Mouse (Mus musculus): ENCODE measurements at regions not wholly inside any gene's neighbourhood (a gene's known extent, or its start where the extent isn't known, plus 50 kb on each side); places are given as distances from the start of the nearest gene placed in this dataset.
A peak's percentile ranks its signal among the peaks of the same experiment; 100 is the strongest.
"Not testable (repeated sequence)": the region's sequence is repeated elsewhere in the genome, so short reads cannot be mapped to it uniquely, and the experiment has no call there.

DNA sequence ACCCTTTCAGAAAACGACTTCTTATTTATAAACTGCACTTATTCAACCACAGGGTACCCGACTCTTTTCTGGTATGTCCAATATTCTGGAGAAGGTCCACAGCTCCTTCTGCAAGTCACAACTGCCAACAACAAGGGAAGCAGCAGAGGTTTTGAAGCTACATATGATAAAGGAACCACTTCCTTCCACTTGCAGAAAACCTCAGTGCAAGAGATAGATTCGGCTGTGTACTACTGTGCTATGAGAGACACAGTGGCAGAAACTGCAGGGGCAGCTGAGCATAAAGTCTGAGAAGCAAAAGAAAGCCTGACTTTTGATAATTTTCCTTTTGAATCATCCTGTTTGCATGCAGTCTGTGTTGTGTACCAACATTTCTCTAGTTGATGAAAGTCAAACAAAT, 823.8 kb downstream of the Dad1 start:
- not testable (repeated sequence) for DNase-seq (ENCODE audit: low read depth, low spot score)

DNA sequence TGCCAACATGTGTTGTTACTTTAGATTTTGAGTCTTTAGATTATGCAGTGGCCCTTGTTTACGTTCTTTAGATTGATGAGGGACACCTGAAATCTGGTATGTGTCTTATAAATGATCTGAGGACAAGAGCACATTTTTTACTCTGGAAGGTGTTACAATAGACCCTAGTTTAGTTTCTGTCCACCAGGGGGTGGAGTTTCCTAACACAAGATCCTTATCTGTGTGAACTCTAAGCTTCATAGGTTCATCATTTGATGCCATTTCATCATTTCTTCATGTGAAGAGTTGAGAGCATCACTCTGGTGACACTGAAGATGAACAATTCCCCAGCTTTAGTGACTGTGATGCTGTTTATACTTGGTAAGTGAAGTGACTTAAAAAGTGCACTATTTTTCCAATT, 825.5 kb downstream of the Dad1 start:
- not testable (repeated sequence) for DNase-seq (ENCODE audit: low read depth, low spot score)

DNA sequence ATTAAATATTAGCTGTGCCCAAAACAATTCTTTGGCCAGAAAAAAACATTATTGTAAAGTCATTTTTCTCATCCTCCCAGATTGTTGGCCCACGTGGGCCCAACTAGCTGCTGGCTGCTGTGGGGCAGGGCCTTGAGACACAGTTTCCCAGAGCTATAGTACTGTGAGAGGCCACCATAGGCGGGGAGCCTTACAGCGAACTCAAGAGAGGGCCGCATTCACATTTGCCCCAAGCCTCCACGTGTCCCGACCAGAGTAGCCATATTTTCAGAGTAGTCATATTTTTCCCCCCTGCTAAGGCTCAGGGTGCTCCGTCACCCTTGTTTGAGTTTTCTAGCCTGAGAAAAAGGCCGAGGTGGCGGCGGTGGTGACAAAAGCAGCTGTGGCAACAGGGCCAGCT, 826.3 kb downstream of the Dad1 start:
- peak; percentile 69 for DNase-seq (ENCODE audit: low read depth, low spot score)

DNA sequence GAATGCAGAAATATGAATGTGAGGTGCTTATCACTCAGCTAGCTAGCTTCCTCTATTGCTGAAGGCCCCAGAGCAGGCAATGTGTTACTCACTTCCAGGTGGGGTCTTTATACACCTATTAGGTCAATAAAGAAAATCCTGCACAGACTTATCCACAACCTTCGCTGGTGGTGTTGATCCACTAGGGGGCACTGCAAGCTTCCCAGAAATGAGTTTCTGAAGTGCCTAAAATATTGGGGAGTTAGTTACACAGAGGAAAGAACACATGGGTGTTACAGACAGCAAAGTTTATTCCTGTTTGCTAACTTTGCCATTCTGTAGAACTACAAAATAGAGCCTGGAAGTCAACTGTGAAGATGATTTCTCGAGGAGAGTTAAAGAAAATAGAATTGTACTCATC, 836.9 kb downstream of the Dad1 start:
- DNase-seq (ENCODE audit: low read depth, low spot score) = not testable (repeated sequence)

DNA sequence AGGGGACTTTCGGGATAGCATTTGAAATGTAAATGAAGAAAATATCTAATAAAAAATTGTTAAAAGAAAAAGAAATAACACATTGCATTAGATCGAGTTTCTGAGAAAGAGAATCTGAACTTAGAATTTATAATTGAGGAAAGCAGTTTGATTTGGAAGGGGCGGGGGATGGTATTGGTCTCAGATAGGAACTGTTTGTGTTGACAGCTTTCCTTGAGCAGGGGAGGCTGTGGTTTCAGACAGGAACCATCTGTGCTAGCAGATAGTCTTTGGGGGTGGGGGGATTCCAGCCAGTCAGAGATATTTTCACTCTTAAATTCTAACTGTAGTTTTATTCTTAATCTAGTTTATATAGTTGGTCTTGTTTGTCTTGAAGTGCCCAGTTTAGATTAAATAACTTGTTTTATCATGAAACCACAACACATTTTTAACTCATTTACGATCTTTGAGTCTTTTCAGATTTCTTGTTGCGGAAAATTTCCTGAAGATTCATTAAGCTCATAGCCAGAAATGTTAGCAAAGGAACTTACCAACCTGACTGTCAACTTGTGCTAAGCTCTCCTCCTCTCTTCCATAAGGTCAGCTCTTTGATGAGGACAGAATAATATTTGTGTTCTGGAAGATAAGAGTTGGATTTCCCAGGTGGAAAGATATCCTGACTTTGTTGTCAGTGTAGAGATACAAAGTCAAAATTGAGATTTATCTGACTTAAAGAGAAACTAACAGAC, 846.2 kb downstream of the Dad1 start:
- DNase-seq (ENCODE audit: low read depth, low spot score) = not testable (repeated sequence)

DNA sequence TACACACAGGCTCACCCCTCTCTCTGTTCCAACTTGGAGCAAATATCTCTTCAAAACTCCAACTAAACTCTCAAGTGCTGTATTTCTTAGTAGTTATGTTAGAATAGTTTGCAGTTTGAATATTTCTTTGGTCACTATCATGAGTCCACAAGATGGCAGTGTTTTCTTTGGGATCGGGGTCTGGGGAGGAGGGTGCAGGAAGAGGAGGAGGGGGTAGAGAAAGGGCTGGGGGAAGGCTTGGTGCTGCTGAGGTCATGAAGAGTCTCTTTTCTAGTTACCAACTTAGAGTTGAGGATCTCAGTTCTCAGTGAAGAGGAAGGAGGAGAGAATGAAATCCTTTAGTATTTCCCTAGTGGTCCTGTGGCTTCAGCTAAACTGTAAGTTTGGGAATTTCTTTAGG, 863.6 kb downstream of the Dad1 start:
- DNase-seq (ENCODE audit: low read depth, low spot score) = not testable (repeated sequence)

DNA sequence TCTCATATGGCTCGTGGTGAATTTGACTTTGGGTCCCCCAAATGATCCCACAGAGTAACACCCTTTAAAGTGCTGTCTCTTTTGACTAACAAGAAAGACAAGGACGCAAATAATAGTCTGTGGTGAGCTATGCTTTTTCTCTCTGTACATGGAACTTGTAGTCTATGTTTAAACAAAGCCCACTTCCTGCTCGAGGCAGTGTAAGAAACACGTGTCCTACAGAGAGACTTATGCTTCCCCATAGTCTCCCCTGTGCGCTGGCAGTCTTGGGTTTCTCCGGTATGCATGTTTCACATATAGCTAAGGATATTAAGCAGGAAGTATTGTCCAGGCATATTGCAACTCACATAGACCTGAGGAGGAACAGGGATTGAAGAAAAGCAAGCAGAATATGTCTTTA, 879.0 kb upstream of the Olfr1507 start:
- DNase-seq (ENCODE audit: low read depth, low spot score) = not testable (repeated sequence)

DNA sequence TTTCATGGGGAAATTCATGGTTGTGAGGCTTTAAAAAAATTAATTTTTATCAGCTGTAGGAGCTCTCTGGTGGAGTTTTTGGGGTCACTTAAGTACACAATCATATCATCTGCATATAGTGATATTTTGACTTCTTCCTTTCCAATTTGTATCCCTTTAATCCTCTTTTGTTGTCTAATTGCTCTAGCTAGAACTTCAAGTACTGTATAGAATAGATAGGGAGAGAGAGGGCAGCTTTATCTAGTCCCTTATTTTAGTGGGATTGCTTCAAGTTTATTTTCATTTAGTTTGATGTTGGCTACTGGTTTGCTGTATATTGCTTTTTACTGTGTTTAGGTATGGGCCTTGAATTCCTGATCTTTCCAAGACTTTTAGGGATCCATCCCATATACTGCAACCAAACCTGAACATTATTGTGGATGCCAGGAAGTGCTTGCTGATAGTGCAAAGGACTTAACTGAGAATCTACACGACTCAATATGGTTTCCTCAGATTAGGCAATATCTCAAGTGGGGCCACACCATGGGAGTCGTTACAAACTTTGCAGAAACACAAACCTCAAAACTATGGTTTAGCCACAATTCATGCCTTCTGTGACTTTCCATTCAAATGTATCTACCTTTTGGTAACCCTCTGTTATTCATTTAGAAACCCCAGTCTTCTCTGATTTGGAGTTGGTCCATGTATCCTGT, 878.4 kb upstream of the Olfr1507 start:
- DNase-seq (ENCODE audit: low read depth, low spot score) = not testable (repeated sequence)

DNA sequence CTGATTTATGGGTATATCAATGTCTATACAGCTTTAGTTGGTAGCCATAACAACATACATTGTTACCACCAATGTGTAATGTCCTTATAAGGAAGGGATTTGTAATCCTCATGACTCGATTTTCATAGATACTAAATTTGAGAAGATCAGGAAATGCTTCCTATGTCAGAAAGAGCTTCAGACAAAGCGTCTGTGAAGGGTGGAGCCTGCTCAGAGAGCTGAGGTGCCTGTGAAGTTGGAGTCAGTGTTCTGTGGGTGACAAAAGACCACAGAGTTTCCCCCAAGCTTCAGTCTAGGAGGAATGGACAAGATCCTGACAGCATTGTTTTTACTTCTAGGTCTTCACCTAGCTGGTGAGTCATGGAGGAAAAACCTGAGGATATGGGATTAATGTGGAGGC, 874.2 kb upstream of the Olfr1507 start:
- no peak for DNase-seq (ENCODE audit: low read depth, low spot score)

DNA sequence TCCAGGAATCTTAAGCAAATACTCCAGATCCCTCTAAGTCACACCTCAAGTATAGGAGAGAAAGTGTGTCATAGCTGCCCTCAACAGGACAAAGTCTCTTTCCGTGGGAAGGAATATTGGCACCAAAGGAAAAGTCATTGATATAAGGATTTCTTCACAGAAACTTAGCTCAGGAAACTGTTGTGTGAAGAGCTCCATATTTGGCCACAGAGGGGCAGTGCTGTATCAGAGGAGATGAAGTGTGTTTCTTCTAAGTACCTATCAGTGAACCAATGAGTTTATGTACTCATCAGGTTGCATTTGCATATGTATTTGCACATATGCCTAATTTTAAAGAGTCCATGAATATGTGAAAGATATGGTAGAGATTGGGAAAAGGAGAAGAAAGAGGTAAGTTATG, 871.9 kb upstream of the Olfr1507 start:
- DNase-seq (ENCODE audit: low read depth, low spot score) = not testable (repeated sequence)

DNA sequence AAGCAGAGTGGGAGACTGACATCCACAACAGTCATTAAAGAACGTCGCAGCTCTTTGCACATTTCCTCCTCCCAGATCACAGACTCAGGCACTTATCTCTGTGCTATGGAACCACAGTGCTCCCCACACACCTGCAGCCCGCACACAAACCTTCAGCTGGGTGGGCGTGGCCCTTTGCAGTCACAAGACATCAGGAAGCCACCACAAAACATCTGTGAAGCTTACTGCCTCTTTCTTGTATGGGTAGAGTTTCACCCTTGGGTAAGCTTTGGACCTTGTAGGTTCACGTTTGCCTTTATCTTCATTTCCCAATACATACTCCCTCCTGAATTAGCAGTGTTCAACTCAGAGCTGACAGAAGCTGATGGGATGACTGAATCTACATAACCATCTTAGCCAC, 868.4 kb upstream of the Olfr1507 start:
- DNase-seq (ENCODE audit: low read depth, low spot score) = not testable (repeated sequence)

DNA sequence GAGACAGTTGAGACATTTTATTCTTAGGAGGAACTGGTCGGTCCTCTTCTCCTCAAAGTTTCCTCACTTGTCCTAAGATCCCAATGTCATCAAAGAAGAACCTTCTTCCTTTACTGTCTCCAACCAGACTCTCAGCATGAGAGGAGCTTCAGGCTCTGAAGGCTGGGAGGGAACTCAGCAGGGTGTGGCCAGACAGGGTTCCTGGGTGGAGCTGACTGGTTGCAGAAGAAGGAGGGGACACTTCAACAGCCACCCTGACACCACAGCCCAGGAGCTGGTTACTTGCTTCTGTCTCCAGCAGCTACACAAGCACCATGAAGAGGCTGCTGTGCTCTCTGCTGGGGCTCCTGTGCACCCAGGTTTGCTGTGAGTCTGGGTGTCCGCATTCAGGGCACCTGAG, 866.5 kb upstream of the Olfr1507 start:
- DNase-seq (ENCODE audit: low read depth, low spot score) = not testable (repeated sequence)

DNA sequence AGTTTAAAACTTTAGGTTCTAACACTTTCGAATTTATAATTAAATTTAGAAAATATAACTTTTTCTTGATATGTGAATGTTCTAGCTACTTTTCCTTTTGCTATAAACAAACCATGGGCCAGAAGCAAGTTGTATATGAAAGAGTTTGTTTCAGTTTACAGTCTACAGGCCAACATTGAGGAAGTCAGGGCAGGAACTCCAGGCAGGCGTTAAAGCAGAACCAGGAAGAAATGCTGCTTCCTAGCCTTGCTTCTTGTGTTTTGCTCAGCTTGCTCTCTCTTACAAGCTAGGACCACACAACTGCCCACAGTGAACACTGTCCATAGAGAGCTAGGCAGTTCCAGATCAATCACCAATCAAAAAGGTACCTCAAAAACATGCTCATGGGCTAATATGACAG, 861.9 kb upstream of the Olfr1507 start:
- DNase-seq (ENCODE audit: low read depth, low spot score) = not testable (repeated sequence)

DNA sequence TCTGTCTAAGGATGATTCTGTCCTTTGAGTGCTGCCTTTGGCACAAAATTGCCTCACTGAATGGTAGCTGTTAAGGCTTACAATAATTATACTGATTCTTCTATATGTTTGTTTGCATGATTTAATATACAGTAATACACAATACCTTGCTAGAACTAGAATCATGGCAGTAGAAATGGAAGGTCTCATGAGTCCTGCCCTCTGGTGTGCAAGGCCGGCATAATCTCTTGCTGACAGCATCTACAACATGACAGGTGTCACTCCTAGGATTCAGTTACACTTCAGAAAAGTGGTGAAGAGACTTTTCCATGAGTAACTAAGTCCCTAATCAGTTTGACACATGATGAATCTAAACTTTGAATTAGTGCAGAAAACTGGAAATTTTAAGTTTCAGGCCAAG, 861.2 kb upstream of the Olfr1507 start:
- DNase-seq (ENCODE audit: low read depth, low spot score) = not testable (repeated sequence)

DNA sequence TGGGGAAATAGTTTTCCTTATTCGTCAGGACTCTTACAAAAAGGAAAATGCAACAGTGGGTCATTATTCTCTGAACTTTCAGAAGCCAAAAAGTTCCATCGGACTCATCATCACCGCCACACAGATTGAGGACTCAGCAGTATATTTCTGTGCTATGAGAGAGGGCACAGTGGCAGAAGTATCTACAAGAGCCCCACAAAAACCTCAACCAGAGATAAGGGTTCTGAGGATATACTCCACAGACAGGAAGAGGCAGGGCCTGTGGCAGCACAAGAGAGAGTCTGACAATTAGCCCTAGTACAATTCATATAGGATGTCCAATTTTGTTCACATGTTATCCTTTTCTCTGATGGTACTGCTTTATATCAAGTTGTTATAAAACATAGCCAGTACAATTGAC, 855.9 kb upstream of the Olfr1507 start:
- not testable (repeated sequence) for DNase-seq (ENCODE audit: low read depth, low spot score)

DNA sequence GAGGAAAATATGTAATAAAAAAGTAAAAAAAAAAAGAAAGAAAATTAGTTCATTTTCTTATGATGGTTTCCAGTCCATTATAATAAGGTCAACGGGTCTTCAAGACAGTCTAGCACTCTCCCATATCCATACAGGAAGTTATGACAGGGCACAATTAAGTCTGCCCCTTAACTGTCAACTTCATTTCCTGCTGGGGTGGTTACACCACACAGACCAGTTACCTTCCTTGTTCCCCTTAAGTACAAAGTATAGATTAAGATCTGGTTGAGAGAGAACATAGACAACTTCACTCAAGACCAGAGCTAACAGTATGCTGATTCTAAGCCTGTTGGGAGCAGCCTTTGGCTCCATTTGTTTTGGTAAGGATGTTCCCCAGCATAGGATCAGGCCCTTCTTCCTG, 855.2 kb upstream of the Olfr1507 start:
- DNase-seq (ENCODE audit: low read depth, low spot score) = not testable (repeated sequence)

DNA sequence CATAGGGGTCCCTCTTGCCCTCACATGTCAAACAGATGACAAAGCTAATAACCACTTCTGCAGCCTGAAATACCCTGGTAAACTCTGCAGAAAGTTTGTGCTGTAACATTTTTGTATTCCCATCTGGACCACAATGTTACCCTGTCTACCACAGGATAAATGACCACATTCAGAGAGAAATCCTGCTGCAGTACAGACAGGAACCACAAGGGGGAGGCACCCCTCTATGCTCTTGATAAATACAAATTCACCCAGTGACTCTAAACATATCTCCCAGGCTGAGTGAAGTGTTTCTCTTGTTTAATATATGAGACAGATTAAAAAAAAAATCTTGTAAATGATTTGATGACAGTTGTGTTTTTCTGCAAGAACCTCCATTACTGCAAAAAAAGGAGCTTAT, 853.6 kb upstream of the Olfr1507 start:
- not testable (repeated sequence) for DNase-seq (ENCODE audit: low read depth, low spot score)

DNA sequence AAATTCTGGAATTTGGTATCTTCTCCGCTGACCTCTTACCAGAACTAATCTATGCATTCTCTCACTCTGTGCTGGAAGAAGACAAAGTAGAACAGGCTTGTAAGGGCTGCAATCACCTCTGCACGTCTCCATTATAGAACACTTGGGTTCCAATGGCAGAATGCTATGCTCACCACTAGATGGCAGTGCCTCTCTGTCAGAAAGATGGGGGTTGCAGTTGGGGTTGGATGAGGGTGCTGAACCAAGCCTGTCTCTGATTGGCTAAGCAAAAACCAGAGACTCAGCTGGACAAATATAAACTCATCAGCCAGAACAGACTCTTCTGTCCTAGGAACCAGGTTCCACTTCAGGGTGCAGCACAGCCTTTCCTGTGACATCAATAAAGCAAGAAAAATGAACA, 850.0 kb upstream of the Olfr1507 start:
- DNase-seq (ENCODE audit: low read depth, low spot score) = peak; percentile 52

DNA sequence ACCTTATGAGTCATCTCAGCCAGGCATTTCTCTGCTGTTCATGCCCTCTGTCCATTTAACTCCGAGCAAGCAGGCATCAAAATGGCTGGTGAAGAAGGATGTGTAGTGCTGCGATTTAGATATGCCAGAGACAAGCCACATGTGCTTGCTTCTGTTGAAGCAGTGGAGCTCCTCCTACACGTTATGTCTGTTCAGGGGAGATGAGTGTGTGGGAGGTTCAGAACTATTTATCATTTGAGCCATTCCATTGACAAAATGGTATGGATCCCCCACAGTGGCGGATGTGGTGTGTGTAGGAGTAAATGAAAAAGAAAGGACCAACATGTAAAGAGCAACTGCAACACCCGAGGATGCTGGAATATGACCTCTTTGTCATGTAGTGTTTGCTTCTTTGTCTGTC, 848.3 kb upstream of the Olfr1507 start:
- not testable (repeated sequence) for DNase-seq (ENCODE audit: low read depth, low spot score)

DNA sequence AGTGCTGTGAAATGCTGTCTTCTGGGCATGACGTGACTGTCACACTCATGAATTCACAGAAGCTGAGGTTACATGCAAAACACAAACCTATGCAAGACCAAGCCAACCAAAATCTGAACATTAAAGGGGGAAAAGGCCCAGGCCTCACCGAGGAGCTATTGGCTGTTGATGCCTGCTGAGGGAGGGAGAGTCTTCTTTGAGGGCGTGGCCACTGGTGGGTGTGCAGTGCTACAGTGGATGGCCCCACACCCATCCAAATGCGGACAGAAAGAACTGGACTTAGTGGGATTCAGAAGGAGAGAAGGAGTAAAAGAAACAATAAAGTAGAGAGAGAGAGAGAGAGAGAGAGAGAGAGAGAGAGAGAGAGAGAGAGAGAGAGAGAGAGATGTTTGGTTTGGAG, 843.6 kb upstream of the Olfr1507 start:
- not testable (repeated sequence) for DNase-seq (ENCODE audit: low read depth, low spot score)

DNA sequence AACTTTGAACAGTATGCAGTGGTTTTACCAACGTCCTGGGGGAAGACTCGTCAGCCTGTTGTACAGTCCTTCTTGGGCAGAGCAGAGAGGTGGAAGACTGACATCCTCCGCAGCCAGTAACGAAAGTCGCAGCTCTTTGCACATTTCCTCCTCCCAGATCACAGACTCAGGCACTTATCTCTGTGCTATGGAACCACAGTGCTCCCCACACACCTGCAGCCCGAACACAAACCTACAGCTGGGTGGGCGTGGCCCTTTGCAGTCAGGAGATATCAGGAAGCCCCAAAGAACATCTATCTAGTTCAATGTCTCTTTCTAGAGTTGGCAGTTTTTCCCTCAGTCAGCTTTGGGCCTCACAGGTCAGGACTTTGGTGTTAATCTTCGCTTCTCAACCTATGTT, 841.9 kb upstream of the Olfr1507 start:
- not testable (repeated sequence) for DNase-seq (ENCODE audit: low read depth, low spot score)

DNA sequence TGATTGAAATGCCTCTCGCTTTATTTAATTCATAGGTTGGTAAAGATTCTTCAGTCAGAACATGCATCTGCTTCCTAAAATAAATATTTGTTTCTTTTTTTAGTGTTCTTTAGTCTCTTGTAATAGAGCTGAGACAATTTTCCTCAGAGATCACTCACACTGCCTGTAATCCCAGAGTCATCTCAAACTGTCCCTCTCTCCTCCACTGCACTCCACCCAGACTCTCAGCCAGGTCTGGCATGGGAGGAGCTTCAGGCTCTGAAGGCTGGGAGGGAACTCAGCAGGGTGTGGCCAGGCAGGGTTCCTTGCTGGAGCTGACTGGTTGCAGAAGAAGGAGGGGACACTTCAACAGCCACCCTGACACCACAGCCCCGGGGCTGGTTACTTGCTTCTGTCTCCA, 841.2 kb upstream of the Olfr1507 start:
- DNase-seq (ENCODE audit: low read depth, low spot score) = not testable (repeated sequence)

DNA sequence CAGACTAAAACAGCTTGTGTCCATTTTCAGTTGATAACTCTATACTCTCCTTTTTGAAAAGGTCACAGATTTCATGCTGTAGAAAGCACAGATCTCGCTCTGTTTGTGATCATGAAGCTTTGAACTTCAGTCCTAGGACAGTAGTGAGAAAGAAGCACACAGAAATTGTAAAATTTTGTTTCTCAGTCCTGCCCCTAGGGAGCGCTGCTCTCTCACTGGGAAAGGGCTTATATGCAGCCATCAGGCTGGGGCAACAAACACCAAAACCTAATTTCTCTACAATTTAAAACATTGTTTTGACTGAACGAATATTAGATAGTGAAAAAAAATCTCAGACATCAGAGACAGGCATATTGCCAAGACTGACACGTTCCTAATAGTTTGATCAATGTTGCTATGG, 838.9 kb upstream of the Olfr1507 start:
- not testable (repeated sequence) for DNase-seq (ENCODE audit: low read depth, low spot score)

Measured in ES-CJ7 (cell line).